Mouse (Mus musculus): ENCODE data around the gene Pik3r6. TPM values are rescaled to one million over a fixed set of nuclear protein-coding genes. Genes with fewer than 3 reads are reported as not detected.
A peak's percentile ranks its signal among the peaks of the same experiment; 100 is the strongest.

Pik3r6 gene
- polyA plus RNA-seq, 1 experiment, result 1.7 TPM

DNA sequence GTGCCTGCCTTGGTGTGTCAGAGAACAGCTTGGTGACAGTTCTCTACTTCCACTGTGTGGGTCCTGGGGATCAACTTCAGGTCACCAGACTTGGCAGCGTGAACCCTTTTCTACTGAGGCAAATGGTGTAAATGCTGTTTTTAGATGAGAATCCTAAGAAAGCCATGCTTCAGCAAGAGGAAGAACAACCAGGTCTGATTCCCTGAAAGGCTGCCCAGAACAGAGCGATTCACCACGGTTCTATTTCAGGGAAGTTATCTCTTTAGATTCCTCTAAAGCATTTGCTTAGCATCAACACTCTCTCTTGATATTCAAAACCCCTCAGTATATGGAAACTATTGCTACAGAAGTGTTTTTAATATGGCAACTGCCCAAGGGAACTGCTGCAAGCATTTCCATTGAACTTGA is 24.2 kb upstream of the Pik3r6 start:
- no peak overlapping the region for H3K27ac ChIP-seq (replicated peaks; ENCODE audit: low read depth, low read length)
- H3K4me3 ChIP-seq (ENCODE audit: insufficient read depth, low read depth, low read length), result no peak overlapping the region

DNA sequence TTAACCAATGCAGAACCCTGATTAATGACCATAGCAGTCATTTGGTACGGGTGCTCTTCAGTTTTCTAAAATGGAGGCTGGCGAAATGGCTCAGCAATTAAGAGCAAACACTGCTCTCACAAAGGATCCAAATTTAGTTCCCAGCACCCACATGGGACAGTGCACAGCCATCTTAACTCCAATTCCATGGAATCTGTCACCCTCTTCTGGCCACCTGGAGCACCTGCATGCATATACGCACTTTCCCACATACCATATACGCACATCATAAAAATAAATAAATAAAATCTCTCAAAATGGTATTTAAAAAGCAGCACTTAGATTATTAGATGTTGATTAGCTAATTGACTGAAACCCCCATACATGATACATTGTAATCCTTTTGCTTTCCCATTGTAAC is 22.2 kb upstream of the Pik3r6 start:
- no peaks in the 10 kb centered on the region for H3K4me1 ChIP-seq (ENCODE audit: control insufficient read depth, insufficient read depth, insufficient read length, low read length)
- H3K4me3 ChIP-seq (ENCODE audit: insufficient read depth, low read depth, low read length), result no peak overlapping the region
- H3K27ac ChIP-seq (replicated peaks; ENCODE audit: low read depth, low read length), result no peak overlapping the region

More for the DNA sequence above, 24.2 kb upstream of the Pik3r6 start:
- peaks cover 4% of the 10 kb centered on the region; the same call in 1 of the 2 replicates for H3K4me1 ChIP-seq (ENCODE audit: control insufficient read depth, insufficient read depth, insufficient read length, low read length)

DNA sequence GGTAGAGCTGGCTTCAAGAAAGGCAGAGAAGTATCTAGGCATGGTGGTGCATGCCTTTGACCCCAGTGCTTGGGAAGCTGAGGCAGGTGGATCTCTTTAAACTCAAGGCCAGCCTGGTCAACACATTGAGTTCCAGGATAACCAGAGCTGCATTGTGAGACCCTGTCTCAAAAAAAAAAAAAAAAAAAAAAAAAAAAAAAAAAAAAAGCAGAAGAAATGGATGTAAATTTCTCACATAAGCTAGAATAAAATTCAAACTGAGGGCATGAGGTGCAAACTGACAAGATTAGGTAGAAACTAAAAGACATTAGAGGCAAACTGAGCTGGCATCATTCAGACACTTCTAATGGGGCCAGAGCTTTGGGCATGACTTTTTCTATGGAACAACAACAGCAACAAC is 20.8 kb upstream of the Pik3r6 start:
- no peak overlapping the region for H3K27ac ChIP-seq (replicated peaks; ENCODE audit: low read depth, low read length)
- no peaks in the 10 kb centered on the region for H3K4me1 ChIP-seq (ENCODE audit: control insufficient read depth, insufficient read depth, insufficient read length, low read length)
- H3K4me3 ChIP-seq (ENCODE audit: insufficient read depth, low read depth, low read length), result no peak overlapping the region

DNA sequence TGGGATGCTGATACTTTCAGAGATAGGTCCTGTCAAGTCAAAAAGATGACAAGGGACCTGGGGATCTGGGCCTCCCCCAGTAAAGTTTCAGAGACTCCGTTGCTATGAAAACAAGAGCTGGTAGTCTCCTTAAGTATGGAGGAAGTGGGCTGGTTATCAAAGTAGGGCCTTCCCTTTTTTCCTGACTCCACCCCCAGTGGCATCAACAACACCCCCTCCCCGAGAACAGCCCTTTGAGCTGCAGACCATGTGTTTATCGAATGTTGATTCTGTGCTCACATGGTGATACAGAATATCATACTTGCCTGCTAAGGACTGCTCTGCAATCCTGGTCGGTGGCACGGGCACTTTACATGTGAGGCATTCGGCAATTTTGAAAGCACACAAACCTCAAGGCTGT is 19.6 kb upstream of the Pik3r6 start:
- no peak overlapping the region for H3K4me3 ChIP-seq (ENCODE audit: insufficient read depth, low read depth, low read length)
- H3K4me1 ChIP-seq (ENCODE audit: control insufficient read depth, insufficient read depth, insufficient read length, low read length), result no peaks in the 10 kb centered on the region
- H3K27ac ChIP-seq (replicated peaks; ENCODE audit: low read depth, low read length), result no peak overlapping the region

DNA sequence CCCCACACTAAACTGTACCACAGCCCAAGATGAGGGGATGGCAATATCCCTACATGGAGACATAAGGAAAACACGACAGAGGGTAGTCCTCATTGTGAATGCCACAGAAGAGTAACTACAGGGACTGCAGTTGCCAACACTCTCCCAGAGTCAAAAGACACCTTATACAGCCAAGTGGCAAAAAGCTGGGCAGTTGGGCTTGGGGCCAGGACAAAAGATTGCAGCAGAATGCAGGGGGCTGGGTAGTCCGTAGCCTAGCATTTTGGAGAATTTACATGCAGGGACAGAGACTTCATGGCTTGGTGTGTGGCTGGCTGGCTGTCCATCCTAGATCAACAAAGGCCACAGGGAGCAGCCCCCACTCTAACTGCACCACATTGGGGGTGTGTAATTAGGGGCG is 18.4 kb upstream of the Pik3r6 start:
- Histone ChIP-seq H3K27ac (replicated peaks; ENCODE audit: low read depth, low read length) (no peak overlapping the region), H3K4me1 (ENCODE audit: control insufficient read depth, insufficient read depth, insufficient read length, low read length) (no peaks in the 10 kb centered on the region), H3K4me3 (ENCODE audit: insufficient read depth, low read depth, low read length) (no peak overlapping the region)

DNA sequence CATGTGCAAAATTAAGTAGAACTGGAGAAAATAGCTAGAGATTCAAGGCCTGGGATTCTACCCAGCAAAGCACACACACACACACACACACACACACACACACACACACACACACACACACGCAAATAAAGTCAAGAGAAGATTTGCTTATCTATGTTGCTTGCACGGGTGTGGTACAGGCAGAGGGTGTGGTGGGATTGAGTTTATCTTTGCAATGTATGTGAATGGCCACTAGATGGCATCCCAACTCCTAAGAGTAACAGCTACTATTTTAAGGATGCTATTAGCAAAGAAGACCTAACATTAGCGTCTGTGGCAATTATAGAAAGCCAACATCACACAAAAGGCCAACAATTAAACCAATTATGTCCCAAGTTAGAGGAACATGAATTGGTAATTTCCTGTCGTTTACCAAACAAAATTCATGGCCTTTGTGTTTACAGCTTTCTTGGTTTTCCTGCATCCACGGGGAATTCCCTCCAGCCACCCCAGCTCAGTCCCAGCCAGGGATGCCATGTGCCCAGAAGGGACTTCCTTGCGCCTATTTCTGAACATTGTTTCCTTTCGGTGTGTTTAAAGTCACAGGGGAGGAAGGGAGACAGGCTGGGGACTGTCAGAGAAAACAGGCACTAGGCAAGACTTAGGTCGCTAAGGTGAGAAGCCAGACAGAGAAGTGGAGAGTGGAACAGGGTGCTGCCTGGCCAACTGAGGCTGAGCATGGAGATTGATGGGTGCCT is 17.4 kb upstream of the Pik3r6 start:
- H3K4me1 ChIP-seq (ENCODE audit: control insufficient read depth, insufficient read depth, insufficient read length, low read length), result no peaks in the 10 kb centered on the region
- H3K4me3 ChIP-seq (ENCODE audit: insufficient read depth, low read depth, low read length), result no peak overlapping the region
- 0 out of 2 replicates have a peak overlapping the region, but pooled peaks have one; percentile 43 for H3K27ac ChIP-seq (replicated peaks; ENCODE audit: low read depth, low read length)

DNA sequence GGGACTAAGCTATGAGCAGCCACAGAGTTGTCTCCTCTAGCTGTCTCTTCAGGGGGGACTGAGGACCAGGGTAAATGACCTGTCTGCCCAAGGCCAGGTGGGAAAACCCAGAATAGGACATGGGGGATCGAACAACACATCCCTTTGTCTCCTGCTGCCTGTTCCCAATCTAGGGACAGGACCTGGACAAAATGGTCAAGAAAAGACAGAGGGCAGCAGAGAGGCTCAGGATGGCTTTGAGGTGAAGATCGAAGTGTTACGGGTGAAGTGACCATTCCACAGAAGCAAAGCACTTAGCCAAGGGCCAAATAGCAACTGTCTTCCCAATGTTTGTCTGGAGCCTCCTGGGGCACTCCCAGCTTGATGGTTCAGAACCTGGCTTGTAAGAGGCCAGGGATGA is 16.7 kb upstream of the Pik3r6 start:
- Histone ChIP-seq H3K4me3 (ENCODE audit: insufficient read depth, low read depth, low read length) (no peak overlapping the region), H3K4me1 (ENCODE audit: control insufficient read depth, insufficient read depth, insufficient read length, low read length) (no peaks in the 10 kb centered on the region), H3K27ac (replicated peaks; ENCODE audit: low read depth, low read length) (0 out of 2 replicates have a peak overlapping the region, but pooled peaks have one; percentile 43)

DNA sequence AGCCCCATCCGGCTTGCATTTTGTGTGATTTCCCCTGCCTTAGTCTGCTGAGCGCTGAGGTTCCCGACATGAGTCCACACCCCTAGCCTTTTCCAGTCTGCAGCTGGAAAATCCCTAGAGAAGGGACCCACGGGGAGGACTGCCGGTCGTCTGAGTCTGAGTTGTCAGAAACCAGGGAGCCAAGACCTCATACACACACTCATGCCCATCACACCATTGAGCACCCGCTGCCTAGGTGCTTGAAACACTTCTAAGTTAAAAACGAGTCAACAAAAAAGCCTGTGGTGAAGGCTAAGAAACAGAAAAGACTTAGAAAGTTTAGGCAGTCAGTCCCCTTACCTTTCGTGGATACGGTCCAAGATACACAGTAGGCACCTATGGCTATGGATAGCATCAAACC is 15.1 kb upstream of the Pik3r6 start:
- H3K4me1 ChIP-seq (ENCODE audit: control insufficient read depth, insufficient read depth, insufficient read length, low read length), result no peaks in the 10 kb centered on the region
- H3K27ac ChIP-seq (replicated peaks; ENCODE audit: low read depth, low read length), result no peak overlapping the region
- H3K4me3 ChIP-seq (ENCODE audit: insufficient read depth, low read depth, low read length), result no peak overlapping the region

DNA sequence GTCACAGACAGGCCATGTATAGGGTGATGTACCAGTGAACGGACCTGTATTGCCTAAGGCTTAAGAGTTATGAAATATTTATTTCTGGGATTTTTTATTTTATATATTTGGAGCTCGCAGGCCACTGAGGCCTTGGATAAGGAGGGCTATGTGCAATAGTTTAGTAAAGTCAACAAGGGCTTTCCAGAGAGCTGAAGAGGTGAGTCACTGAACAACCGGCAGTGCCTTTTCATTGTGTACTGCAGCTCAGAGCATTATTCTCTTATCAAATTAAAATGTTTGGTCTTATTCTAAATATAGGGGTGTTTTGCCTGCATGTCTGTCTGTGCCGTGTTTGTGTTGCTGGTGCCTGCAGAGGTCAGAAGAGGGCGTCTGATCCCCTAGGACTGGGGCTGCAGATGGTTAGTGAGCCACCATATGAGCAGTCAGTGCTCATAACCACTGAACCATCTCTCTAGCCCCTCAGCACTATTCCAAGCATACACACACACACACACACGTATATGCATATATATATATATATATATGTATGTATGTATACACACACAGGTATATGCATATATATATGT is 14.5 kb upstream of the Pik3r6 start:
- H3K27ac ChIP-seq (replicated peaks; ENCODE audit: low read depth, low read length), result no peak overlapping the region
- no peak overlapping the region for H3K4me3 ChIP-seq (ENCODE audit: insufficient read depth, low read depth, low read length)
- no peaks in the 10 kb centered on the region for H3K4me1 ChIP-seq (ENCODE audit: control insufficient read depth, insufficient read depth, insufficient read length, low read length)

DNA sequence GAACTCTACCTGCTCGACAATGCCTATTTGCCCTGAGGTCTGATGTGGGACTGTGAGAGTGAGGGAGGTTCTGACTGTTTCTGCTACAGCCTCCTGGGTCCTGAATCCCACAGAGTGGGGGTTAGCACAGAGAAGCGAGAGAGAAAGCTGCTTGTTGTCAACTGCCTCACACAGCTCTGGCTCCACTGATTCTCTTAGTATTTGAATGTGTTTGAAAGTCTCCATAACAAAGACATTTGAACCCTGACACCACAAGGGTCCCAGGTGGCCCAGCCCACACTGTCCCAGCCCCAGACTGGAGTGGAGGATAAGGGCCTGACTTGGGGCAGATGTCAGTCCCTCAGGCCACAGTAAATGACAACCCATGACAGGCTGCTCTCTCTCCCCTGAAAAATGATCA is 13.6 kb upstream of the Pik3r6 start:
- no peaks in the 10 kb centered on the region for H3K4me1 ChIP-seq (ENCODE audit: control insufficient read depth, insufficient read depth, insufficient read length, low read length)
- no peak overlapping the region for H3K27ac ChIP-seq (replicated peaks; ENCODE audit: low read depth, low read length)
- no peak overlapping the region for H3K4me3 ChIP-seq (ENCODE audit: insufficient read depth, low read depth, low read length)

DNA sequence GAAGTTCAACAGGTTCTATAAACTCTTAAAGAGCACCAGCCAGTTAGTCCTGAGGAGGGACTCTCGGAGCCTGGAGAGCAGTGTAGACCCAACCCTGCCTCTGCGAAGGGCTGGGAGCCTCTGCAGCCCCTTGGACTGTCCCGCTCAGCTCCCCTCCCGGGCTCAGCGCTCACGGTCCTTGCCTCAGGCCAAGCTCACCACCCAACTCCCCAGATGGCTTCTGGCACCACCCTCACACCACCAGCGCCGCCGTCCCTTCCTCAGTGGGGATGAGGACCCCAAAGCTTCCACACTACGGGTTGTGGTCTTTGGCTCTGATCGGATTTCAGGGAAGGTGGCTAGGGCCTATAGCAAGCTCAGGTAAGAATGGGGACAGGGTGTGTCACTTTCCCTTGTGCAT is 10.2 kb upstream of the Pik3r6 start:
- Histone ChIP-seq H3K4me1 (ENCODE audit: control insufficient read depth, insufficient read depth, insufficient read length, low read length) (no peaks in the 10 kb centered on the region; the same call in 1 of the 2 replicates), H3K27ac (replicated peaks; ENCODE audit: low read depth, low read length) (no peak overlapping the region), H3K4me3 (ENCODE audit: insufficient read depth, low read depth, low read length) (no peak overlapping the region)

DNA sequence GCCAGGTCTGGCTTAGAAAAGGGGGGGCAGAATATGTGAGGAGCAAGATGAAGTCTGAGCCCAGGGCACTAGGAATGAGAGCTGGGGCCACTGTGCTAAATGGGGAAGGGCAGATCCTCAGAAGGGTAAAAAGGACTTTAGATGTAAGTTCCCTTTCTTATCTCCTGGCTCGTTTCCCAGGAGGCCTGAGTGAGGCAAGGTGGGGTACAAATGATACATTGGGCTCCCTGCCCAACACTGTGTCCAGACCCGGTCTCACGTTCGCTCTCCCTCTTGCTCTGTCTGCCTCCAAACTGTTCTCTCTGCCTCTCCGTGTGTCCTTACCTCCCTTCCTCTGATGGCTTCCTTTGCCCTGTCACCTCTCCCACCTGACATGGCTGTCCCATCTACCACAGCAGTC is 9.1 kb upstream of the Pik3r6 start:
- H3K4me1 ChIP-seq (ENCODE audit: control insufficient read depth, insufficient read depth, insufficient read length, low read length), result no peaks in the 10 kb centered on the region; the same call in 1 of the 2 replicates
- no peak overlapping the region for H3K4me3 ChIP-seq (ENCODE audit: insufficient read depth, low read depth, low read length)
- no peak overlapping the region for H3K27ac ChIP-seq (replicated peaks; ENCODE audit: low read depth, low read length)

DNA sequence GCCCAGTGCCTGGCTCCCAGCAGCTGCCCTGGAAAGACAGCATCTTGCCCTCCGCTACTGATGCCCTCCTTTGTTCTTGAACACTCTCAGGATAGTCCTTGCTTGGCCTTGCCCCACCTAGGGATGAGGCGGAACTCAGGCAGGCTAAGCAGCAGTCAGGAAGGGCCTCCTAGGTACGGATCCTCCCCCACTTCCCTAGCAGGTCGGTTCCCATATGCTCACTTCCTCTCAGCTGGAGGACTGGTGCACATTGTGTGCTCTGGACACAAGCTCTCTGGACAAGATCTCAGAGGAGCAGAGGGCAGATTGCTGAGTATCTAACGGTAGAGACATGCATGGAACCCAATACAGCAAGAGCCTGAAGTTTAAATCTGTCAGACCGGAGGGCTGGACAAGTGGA is 5.7 kb upstream of the Pik3r6 start:
- Histone ChIP-seq H3K27ac (replicated peaks; ENCODE audit: low read depth, low read length) (no peak overlapping the region; the same call in 1 of the 2 replicates), H3K4me3 (ENCODE audit: insufficient read depth, low read depth, low read length) (no peak overlapping the region), H3K4me1 (ENCODE audit: control insufficient read depth, insufficient read depth, insufficient read length, low read length) (peaks cover 2% of the 10 kb centered on the region; the same call in 1 of the 2 replicates)

DNA sequence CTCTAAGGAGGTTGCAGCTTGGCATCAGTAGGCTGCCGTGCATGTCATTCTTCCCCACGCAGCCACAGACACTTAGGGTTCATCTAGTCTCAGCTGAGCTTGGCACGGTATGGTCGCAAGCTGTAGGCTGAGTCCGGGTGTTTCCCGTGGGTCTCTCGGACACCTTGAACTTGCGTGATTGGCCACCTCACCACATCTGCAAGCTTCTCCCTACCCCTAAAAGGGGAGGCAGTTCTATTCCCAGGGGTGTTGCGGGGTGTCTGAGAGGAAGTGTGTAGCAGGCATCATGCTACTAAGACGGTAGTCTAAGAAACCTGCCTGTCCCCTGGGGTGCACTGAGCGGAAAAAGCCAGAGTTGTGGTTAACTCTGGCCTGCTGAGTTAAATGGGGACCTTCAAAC is 4.3 kb upstream of the Pik3r6 start:
- Histone ChIP-seq H3K27ac (replicated peaks; ENCODE audit: low read depth, low read length) (no peak overlapping the region), H3K4me1 (ENCODE audit: control insufficient read depth, insufficient read depth, insufficient read length, low read length) (peaks cover 7% of the 10 kb centered on the region; the same call in 1 of the 2 replicates), H3K4me3 (ENCODE audit: insufficient read depth, low read depth, low read length) (no peak overlapping the region)

DNA sequence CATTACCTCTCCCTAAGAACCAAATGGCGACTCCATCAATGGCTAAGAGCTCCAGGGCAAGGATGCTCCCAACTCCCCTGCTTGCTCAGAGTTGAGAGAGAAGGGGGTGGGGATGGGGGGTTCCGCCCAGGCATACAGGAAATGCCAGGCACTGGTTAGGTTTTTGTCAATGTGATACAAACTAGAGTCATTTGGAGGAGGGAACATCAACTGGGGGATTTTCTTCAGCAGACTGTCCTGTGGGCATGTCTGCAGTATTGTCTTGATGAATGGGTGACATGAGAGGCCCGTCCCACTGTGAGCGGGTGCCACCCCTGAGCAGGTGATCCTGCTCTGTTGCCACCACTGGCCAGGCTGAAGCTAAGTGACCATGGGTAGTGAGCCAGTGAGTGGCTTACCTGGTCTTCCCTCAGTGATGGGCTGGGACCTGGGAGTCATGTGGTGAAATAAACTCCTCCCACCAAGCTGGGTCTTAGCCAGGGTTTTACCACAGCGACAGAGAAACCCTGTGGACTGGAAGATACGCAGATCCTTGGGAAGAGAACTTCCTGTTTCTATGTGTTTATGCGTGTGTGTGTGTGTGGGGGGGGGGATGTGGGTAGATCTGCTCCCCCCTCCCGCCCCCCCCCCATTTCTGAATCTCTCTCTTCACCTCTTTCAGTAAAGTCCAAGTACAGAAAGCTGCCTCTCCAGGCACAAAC is 3.7 kb upstream of the Pik3r6 start:
- H3K4me3 ChIP-seq (ENCODE audit: insufficient read depth, low read depth, low read length), result no peak overlapping the region
- peaks cover 7% of the 10 kb centered on the region; the same call in 1 of the 2 replicates for H3K4me1 ChIP-seq (ENCODE audit: control insufficient read depth, insufficient read depth, insufficient read length, low read length)
- H3K27ac ChIP-seq (replicated peaks; ENCODE audit: low read depth, low read length), result no peak overlapping the region

Measured in brown adipose tissue, adult 24 weeks (tissue).